Comparison of ENCODE assay signal across 14 mouse cellular contexts in the genomic region with DNA sequence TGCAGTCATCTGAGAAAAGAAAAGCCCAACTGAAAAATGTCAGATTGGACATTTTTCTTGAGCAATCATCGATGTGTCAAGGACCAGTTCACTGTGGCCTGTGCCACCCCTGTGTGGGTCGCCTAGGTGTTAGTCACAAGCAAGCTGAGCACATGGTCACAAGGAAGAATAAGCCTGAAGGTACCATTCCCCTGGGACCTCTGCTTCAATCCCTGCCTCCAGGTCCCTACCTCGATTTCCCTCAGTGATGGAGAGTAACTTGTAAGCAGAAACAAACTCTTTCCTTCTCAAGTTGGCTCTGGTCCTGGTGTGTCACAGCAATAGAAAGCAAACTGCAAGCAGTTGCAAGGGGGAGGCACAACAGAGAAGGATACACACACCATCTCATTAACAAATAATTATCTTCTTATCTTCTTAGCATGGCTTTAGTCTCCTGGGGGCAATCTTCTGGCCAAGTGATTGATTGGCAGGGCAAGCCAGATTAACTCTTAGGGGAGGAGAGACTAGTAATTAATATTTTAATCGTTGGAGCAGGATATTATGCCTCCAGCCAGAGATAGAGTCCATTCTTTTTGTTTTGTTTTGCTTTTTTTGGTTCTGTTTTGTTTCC. TPM values are rescaled to one million over a fixed set of nuclear protein-coding genes. Genes with fewer than 3 reads are reported as not detected.
DNase-seq lines count a peak whose midpoint lies in the region; ATAC-seq and TF ChIP-seq lines count a peak whose summit lies in the region.
"Had no signal": no experiment of that assay in that cellular context is flagged by ENCODE, and none has a peak within 500 bp of the region (broad histone marks: within the 10 kb centered on the region; RNA-seq: fewer than 3 reads in every experiment).

No protein-coding gene starts in this region.

- no peaks in the 10 kb centered on the region for H3K27me3 ChIP-seq in hindbrain, embryonic 14.5 days (ENCODE audit: control insufficient read depth, insufficient read depth, low read length)
- no peaks in the 10 kb centered on the region for H3K27me3 ChIP-seq in hindbrain, embryonic 13.5 days
- no peaks in the 10 kb centered on the region for H3K27me3 ChIP-seq in testis, adult 2 months (ENCODE audit: control insufficient read depth, insufficient read depth, low read length)
- no peaks in the 10 kb centered on the region for H3K27me3 ChIP-seq in forebrain, embryonic 16.5 days (replicated peaks; ENCODE audit: control insufficient read depth, insufficient read depth, low read length)
- H3K27me3 ChIP-seq: forebrain, embryonic 15.5 days; limb, embryonic 12.5 days had no signal

- no peak overlapping the region for H3K4me3 ChIP-seq in hindbrain, embryonic 14.5 days (replicated peaks; ENCODE audit: low read length)
- H3K4me3 ChIP-seq in hindbrain, embryonic 13.5 days = no peak overlapping the region
- no peak overlapping the region for H3K4me3 ChIP-seq in testis, adult 2 months (ENCODE audit: control insufficient read depth, low read depth, low read length)
- H3K4me3 ChIP-seq in forebrain, embryonic 16.5 days (replicated peaks; ENCODE audit: low read length) = no peak overlapping the region
- H3K4me3 ChIP-seq: forebrain, embryonic 15.5 days; limb, embryonic 12.5 days had no signal

- H3K4me2 ChIP-seq in hindbrain, embryonic 14.5 days (replicated peaks) = no peak overlapping the region
- no peak overlapping the region for H3K4me2 ChIP-seq in hindbrain, embryonic 13.5 days
- H3K4me2 ChIP-seq in forebrain, embryonic 16.5 days (ENCODE audit: low read length) = no peak overlapping the region
- H3K4me2 ChIP-seq: forebrain, embryonic 15.5 days; limb, embryonic 12.5 days had no signal

- H3K4me1 ChIP-seq in hindbrain, embryonic 14.5 days (replicated peaks; ENCODE audit: control insufficient read depth, insufficient read depth, low read length) = peaks cover 11% of the 10 kb centered on the region; the same call in 1 of the 2 replicates
- H3K4me1 ChIP-seq in hindbrain, embryonic 13.5 days (replicated peaks) = peaks cover 7% of the 10 kb centered on the region; the same call in 1 of the 2 replicates
- H3K4me1 ChIP-seq in testis, adult 2 months (ENCODE audit: control insufficient read depth, insufficient read depth, low read length) = no peaks in the 10 kb centered on the region
- H3K4me1 ChIP-seq in forebrain, embryonic 16.5 days (replicated peaks; ENCODE audit: control insufficient read depth, insufficient read depth, low read length) = no peaks in the 10 kb centered on the region
- H3K4me1 ChIP-seq: forebrain, embryonic 15.5 days had no signal

- no peak overlapping the region for H3K27ac ChIP-seq in hindbrain, embryonic 14.5 days
- no peak overlapping the region for H3K27ac ChIP-seq in hindbrain, embryonic 13.5 days
- peak overlapping the region; percentile 32; the same call in 1 of the 2 replicates for H3K27ac ChIP-seq in testis, adult 2 months (ENCODE audit: control insufficient read depth, insufficient read depth, low read depth, low read length)
- no peak overlapping the region for H3K27ac ChIP-seq in forebrain, embryonic 16.5 days (ENCODE audit: low read length)
- H3K27ac ChIP-seq: forebrain, embryonic 15.5 days; limb, embryonic 12.5 days had no signal

- H3K36me3 ChIP-seq in hindbrain, embryonic 14.5 days (replicated peaks; ENCODE audit: control insufficient read depth, insufficient read depth) = no peaks in the 10 kb centered on the region
- no peaks in the 10 kb centered on the region for H3K36me3 ChIP-seq in hindbrain, embryonic 13.5 days
- H3K36me3 ChIP-seq in testis, adult 2 months (ENCODE audit: control insufficient read depth, insufficient read depth, low read length) = no peaks in the 10 kb centered on the region
- no peaks in the 10 kb centered on the region for H3K36me3 ChIP-seq in forebrain, embryonic 16.5 days (ENCODE audit: control insufficient read depth, insufficient read depth)
- H3K36me3 ChIP-seq: forebrain, embryonic 15.5 days had no signal

- no peak for TF ChIP-seq CTCF in testis, adult 2 months (IDR thresholded peaks at IDR 0.05; ENCODE audit: control insufficient read depth, insufficient read depth, insufficient replicate concordance, low read depth, low read length)

- TF ChIP-seq POLR2A in testis, adult 2 months (IDR thresholded peaks at IDR 0.05; ENCODE audit: control insufficient read depth, low read depth, low read length) = no peak

- no peaks in the 10 kb centered on the region for H3K9me3 ChIP-seq in hindbrain, embryonic 14.5 days (ENCODE audit: control insufficient read depth, low read length)
- no peaks in the 10 kb centered on the region for H3K9me3 ChIP-seq in hindbrain, embryonic 13.5 days
- no peaks in the 10 kb centered on the region for H3K9me3 ChIP-seq in forebrain, embryonic 16.5 days (ENCODE audit: control insufficient read depth, low read length)
- H3K9me3 ChIP-seq: forebrain, embryonic 15.5 days; limb, embryonic 12.5 days had no signal

- 54% methylated on average over 4 of the region's 4 CpGs for WGBS in hindbrain, embryonic 14.5 days
- 56% methylated on average over 4 of the region's 4 CpGs for WGBS in hindbrain, embryonic 13.5 days
- 40% methylated on average over 4 of the region's 4 CpGs for WGBS in forebrain, embryonic 16.5 days

- no peak overlapping the region for H3K9ac ChIP-seq in hindbrain, embryonic 14.5 days
- H3K9ac ChIP-seq in hindbrain, embryonic 13.5 days = no peak overlapping the region
- H3K9ac ChIP-seq in forebrain, embryonic 16.5 days (replicated peaks; ENCODE audit: low read depth, low read length) = no peak overlapping the region
- H3K9ac ChIP-seq: forebrain, embryonic 15.5 days; limb, embryonic 12.5 days; liver, postnatal 0 days had no signal

- peak; percentile 61 to 85 for DNase-seq in adrenal gland, adult (ENCODE audit: inconsistent age in 2 of 2, low spot score in 1 of 2)
- DNase-seq in adrenal gland, postnatal 10 days = no peak
- no peak for DNase-seq in hindbrain, embryonic 14.5 days (ENCODE audit: low spot score)
- no peak for DNase-seq in testis, postnatal 14 days (ENCODE audit: low spot score)
- DNase-seq: cerebellum, postnatal 10 days; gastrocnemius, postnatal 25 days; kidney, adult 18-20 months; liver, postnatal 0 days had no signal

- ATAC-seq in hindbrain, embryonic 14.5 days (ENCODE audit: low FRiP score) = peak; percentile 46; the same call in 1 of the 2 replicates
- no peak; the same call in 1 of the 2 replicates for ATAC-seq in hindbrain, embryonic 13.5 days (ENCODE audit: low FRiP score)
- no peak for ATAC-seq in erythroid progenitor cell, adult 5-6 weeks (replicated peaks; ENCODE audit: low FRiP score, poor library complexity, severe bottlenecking)
- ATAC-seq in forebrain, embryonic 16.5 days = no peak
- ATAC-seq: forebrain, embryonic 15.5 days; liver, postnatal 0 days had no signal

RNA-seq across cellular contexts. Expression of a gene that starts 51.8 kb away (rescaled TPM):
- total RNA-seq in adrenal gland, postnatal 10 days (2021) = 10 to 100 TPM; 25.6 to 27.2 TPM
- 5.0 and 5.4 TPM in 2 replicates for polyA plus RNA-seq in hindbrain, embryonic 14.5 days (2014; fragmentation: Nextera tagmentation; extraction: Ambion mirVana)
- polyA plus RNA-seq in hindbrain, embryonic 13.5 days (2015; fragmentation: Nextera tagmentation; extraction: Ambion mirVana) = 4.3 and 4.4 TPM in 2 replicates
- 1.3 and 1.8 TPM in 2 replicates for polyA plus RNA-seq in testis, adult 2 months (2012; rRNA removed)
- not detected in 2 replicates for total RNA-seq in erythroid progenitor cell, adult 5-6 weeks (2015; ENCODE audit: low replicate concordance)
- 0.26 and 0.53 TPM in 2 replicates for total RNA-seq in erythroid progenitor cell, adult 5-6 weeks (2017; ENCODE audit: low replicate concordance)
- polyA plus RNA-seq in forebrain, embryonic 16.5 days (2015; fragmentation: Nextera tagmentation; extraction: Ambion mirVana) = 3.2 and 4.4 TPM in 2 replicates

Comparison
In these comparisons a context has a peak if more than half of its experiments do, and no peak if none do; other contexts are left out.
1. DNase-seq: peak in adrenal gland, adult (2 of 2); none in adrenal gland, postnatal 10 days (single experiment), hindbrain, embryonic 14.5 days (single experiment) and testis, postnatal 14 days (single experiment).